Mouse (Mus musculus): Measurements from ENCODE around the gene Sumo2.
"Not testable (repeated sequence)": the region's sequence is repeated elsewhere in the genome, so short reads cannot be mapped to it uniquely, and the experiment has no call there.

The Sumo2 gene

GRCm38 (mm10) chr11:115483726-115484125 is 52.4 kb downstream of the Sumo2 start:
- DNase-seq (ENCODE audit: low spot score), result peak; percentile 88

- no peak for DNase-seq (ENCODE audit: low spot score)
Observed at GRCm38 (mm10) chr11:115483278-115483677, 52.8 kb downstream of the Sumo2 start.

DNA sequence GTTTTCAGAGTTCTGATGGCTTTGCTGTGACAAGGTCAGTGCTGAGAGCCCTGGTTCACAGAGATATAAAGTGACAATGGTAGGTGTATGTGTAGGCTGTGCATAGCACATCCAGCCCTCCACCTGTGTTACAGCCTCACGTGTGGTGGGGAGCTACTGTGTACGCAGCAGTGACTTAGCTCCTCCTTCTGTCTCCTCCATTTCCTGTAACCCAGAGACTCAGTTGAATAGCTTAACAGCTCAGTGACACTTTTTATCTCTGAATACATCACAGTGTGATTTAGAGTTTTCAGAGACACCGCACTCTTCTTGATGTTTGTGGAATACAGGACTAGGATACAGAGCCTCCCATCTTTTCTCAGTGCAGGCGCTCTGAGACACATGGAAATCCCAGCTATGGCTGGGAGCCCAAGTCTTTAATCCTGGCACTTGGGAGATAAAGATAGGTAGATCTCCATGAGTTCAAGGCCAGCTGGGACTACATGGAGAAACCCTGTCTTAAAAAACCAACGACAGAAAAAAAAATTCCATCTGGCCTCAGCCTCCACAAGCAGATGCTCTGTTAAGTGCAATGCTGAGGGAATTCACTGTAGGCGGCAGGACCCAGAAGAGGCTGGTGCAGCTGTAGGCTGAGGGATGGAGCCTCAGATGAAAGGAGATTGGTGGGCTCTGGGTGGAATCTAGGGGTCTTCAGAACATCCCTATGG is 54.4 kb downstream of the Sumo2 start:
- DNase-seq (ENCODE audit: low spot score), result no peak

DNA sequence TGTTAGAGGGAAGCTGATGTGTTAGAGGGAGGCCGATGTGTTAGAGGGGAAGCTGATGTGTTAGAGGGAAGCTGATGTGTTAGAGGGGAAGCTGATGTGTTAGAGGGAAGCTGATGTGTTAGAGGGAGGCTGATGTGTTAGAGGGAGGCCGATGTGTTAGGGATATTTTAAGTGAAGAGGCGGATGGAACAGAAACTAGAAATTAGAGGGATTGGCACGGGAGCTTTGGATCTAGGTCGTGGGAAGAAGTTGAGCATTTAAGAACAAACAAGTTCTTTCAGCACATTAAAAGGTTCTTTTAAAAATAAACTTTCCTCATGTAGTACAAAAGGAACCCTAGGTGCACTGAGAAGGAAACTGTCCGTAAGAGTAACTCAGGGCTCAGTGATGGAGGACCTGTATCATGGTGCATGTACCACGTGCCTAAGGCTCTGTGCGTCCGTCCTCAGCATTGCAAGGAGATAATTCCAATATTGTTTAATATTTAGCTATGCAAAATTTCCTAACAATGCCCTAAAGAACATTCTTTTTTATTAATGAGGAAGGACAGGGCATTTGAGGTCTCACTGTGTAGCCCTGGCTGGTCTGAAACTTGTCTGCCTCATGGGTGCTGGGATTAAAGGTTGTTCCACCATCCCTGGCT is 57.7 kb downstream of the Sumo2 start:
- no peak for DNase-seq (ENCODE audit: low spot score)

DNA sequence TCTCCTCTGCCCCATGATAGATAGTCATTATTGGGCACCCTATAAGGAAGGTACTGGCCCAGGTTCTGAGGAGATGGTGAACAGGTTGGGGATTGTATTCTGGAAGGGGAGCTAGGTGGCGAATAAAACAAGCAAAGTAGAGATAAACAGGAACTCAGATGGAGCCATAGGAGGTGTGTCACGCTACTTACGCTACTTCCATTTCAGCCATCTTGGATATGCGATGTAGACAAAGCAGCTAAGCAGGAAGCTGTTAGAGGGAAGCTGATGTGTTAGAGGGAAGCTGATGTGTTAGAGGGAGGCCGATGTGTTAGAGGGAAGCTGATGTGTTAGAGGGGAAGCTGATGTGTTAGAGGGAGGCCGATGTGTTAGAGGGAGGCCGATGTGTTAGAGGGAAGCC is 58.7 kb downstream of the Sumo2 start:
- DNase-seq (ENCODE audit: low spot score), result not testable (repeated sequence)

DNA sequence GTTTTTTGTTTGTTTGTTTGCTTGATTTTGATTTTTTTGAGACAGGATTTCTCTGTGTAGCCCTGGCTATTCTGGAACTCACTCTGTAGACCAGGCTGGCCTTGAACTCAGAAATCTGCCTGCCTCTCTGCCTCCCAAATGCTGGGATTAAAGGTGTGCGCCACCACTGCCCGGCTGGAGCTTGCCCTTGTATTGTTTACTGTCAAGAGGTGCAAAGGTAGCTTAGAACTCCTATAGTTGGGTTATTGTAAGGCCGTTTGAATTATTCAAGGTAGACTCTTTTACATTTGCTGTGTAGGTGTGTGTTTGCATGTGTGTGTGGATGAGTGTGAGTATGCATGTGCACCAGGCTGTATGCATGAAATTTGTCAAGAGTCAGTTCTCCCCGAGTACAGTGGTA is 59.4 kb downstream of the Sumo2 start:
- not testable (repeated sequence) for DNase-seq (ENCODE audit: low spot score)

DNA sequence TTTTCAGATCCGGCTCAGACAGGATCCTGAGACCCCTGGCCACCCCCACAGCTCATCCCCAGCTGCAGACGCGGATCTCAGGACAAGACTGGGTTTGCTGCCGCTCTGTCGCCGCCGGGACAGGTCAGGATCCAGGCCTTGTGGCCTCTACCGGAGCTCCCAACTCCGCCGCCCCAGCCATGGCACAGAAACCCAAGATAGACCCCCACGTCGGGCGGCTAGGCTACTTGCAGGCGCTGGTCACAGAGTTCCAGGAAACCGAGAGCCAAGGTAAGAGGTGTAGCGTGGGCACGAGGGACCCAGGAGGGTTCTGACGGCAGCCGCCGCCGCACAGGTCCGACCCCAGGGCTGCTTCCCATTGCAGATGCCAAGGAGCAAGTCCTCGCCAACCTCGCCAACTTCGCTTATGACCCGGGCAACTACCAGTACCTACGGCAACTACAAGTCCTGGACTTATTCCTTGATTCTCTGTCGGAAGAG is 60.3 kb downstream of the Sumo2 start:
- no peak for DNase-seq (ENCODE audit: low spot score)

GRCm38 (mm10) chr11:115475025-115475757 is 60.9 kb downstream of the Sumo2 start, which contains the start of gene Armc7:
TSS of gene Armc7 (plus strand) at chr11:115475667.
- peak; percentile 97 for DNase-seq (ENCODE audit: low spot score)

DNA sequence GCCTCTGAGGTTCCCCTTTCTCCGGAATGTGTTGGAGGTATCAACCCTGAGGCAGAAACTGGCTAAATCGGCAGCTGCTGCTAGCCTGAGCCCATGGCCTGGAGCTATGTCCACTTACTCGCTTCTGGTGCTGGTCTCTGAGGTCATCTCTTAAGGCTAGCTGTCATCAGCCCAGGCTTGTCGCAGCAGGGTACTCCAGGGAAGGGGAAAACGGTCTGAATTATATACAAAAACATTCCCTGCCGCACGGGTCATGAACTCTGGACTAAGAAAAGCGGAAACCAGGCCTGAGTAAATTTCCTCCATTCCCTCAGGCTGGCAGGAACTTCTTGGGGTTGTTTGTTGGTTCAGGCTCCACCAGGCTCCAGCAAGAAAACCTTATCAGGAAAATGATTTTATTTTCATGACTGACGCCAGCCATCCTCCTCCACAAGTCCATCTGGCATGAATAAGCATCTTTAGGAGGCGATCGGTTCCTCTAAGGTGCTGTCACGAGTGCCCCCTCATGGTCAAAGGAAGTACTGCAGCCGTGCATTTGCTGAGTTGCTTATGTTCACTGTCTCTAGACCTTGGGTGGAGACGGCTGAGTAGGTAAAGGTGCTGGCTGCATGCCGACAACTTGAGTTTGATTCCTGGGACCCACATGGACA is 62.3 kb downstream of the Sumo2 start:
- peak; percentile 96 for DNase-seq (ENCODE audit: low spot score)

Data from testis, postnatal 10 days (tissue).